ENCODE assay signal across 13 mouse cellular contexts in genomic region chr14:114857689-114858088, GRCm38 (mm10).
DNase-seq lines count a peak whose midpoint lies in the region; ATAC-seq and TF ChIP-seq lines count a peak whose summit lies in the region.
"Had no signal": no experiment of that assay in that cellular context is flagged by ENCODE, and none has a peak within 500 bp of the region (broad histone marks: within the 10 kb centered on the region; RNA-seq: fewer than 3 reads in every experiment).

No protein-coding gene starts in this region.

- H3K27ac ChIP-seq in hindbrain, embryonic 10.5 days = peak overlapping the region; percentile 85
- no peak overlapping the region for H3K27ac ChIP-seq in hindbrain, embryonic 14.5 days
- H3K27ac ChIP-seq in stomach, embryonic 15.5 days = no peak overlapping the region
- H3K27ac ChIP-seq in stomach, postnatal 0 days (replicated peaks) = no peak overlapping the region

- no peaks in the 10 kb centered on the region for H3K27me3 ChIP-seq in hindbrain, embryonic 10.5 days (ENCODE audit: insufficient read depth, poor library complexity, severe bottlenecking)
- no peaks in the 10 kb centered on the region for H3K27me3 ChIP-seq in hindbrain, embryonic 14.5 days (ENCODE audit: control insufficient read depth, insufficient read depth, low read length)
- H3K27me3 ChIP-seq in stomach, embryonic 15.5 days (replicated peaks) = no peaks in the 10 kb centered on the region
- no peaks in the 10 kb centered on the region for H3K27me3 ChIP-seq in stomach, postnatal 0 days (ENCODE audit: control insufficient read depth, insufficient read depth, low read length)
- H3K27me3 ChIP-seq: CH12.LX had no signal

- peak overlapping the region; percentile 13; the same call in 1 of the 2 replicates for H3K4me3 ChIP-seq in hindbrain, embryonic 10.5 days
- no peak overlapping the region for H3K4me3 ChIP-seq in hindbrain, embryonic 14.5 days (replicated peaks; ENCODE audit: low read length)
- no peak overlapping the region for H3K4me3 ChIP-seq in stomach, embryonic 15.5 days (replicated peaks)
- no peak overlapping the region for H3K4me3 ChIP-seq in stomach, postnatal 0 days (ENCODE audit: low read depth, low read length)
- H3K4me3 ChIP-seq: erythroblast, embryonic 14.5 days had no signal

- no peak overlapping the region for H3K4me2 ChIP-seq in hindbrain, embryonic 14.5 days (replicated peaks)
- no peak overlapping the region for H3K4me2 ChIP-seq in stomach, embryonic 15.5 days
- H3K4me2 ChIP-seq in stomach, postnatal 0 days (replicated peaks; ENCODE audit: low read depth) = no peak overlapping the region

- no peak overlapping the region for H3K9ac ChIP-seq in hindbrain, embryonic 14.5 days
- no peak overlapping the region for H3K9ac ChIP-seq in stomach, embryonic 15.5 days
- no peak overlapping the region for H3K9ac ChIP-seq in stomach, postnatal 0 days (ENCODE audit: low read length)

- ATAC-seq in hindbrain, embryonic 14.5 days (ENCODE audit: low FRiP score) = no peak
- peak; percentile 59; the same call in 1 of the 2 replicates for ATAC-seq in stomach, embryonic 15.5 days (ENCODE audit: insufficient read depth, low FRiP score, low read depth)
- ATAC-seq in stomach, postnatal 0 days (ENCODE audit: low FRiP score, low TSS enrichment) = no peak

- no peaks in the 10 kb centered on the region for H3K36me3 ChIP-seq in hindbrain, embryonic 10.5 days
- no peaks in the 10 kb centered on the region for H3K36me3 ChIP-seq in hindbrain, embryonic 14.5 days (replicated peaks; ENCODE audit: control insufficient read depth, insufficient read depth)
- no peaks in the 10 kb centered on the region for H3K36me3 ChIP-seq in stomach, embryonic 15.5 days
- H3K36me3 ChIP-seq in stomach, postnatal 0 days (ENCODE audit: control insufficient read depth, insufficient read depth, low read length) = no peaks in the 10 kb centered on the region

- peaks cover 37% of the 10 kb centered on the region for H3K4me1 ChIP-seq in hindbrain, embryonic 10.5 days (replicated peaks)
- peaks cover 8% of the 10 kb centered on the region; the same call in 1 of the 2 replicates for H3K4me1 ChIP-seq in hindbrain, embryonic 14.5 days (replicated peaks; ENCODE audit: control insufficient read depth, insufficient read depth, low read length)
- 0 out of 2 replicates have a peak, but pooled peaks cover 6% of the 10 kb centered on the region for H3K4me1 ChIP-seq in stomach, embryonic 15.5 days
- no peaks in the 10 kb centered on the region for H3K4me1 ChIP-seq in stomach, postnatal 0 days (replicated peaks; ENCODE audit: control insufficient read depth, insufficient read depth)

- TF ChIP-seq CTCF in stomach, postnatal 0 days (IDR thresholded peaks at IDR 0.05; ENCODE audit: low read depth) = no peak

- TF ChIP-seq EP300 in stomach, postnatal 0 days (optimal IDR thresholded peaks at IDR 0.05) = no peak

- WGBS in hindbrain, embryonic 10.5 days = 4% methylated on average over 7 of the region's 7 CpGs
- WGBS in hindbrain, embryonic 14.5 days = 3% methylated on average over 7 of the region's 7 CpGs
- 11% methylated on average over 7 of the region's 7 CpGs for WGBS in stomach, embryonic 15.5 days
- WGBS in stomach, postnatal 0 days = 12% methylated on average over 7 of the region's 7 CpGs

- H3K9me3 ChIP-seq in hindbrain, embryonic 10.5 days = no peaks in the 10 kb centered on the region
- no peaks in the 10 kb centered on the region for H3K9me3 ChIP-seq in hindbrain, embryonic 14.5 days (ENCODE audit: control insufficient read depth, low read length)
- no peaks in the 10 kb centered on the region for H3K9me3 ChIP-seq in stomach, embryonic 15.5 days
- no peaks in the 10 kb centered on the region for H3K9me3 ChIP-seq in stomach, postnatal 0 days (ENCODE audit: control insufficient read depth, low read length)

- peak; percentile 50 for DNase-seq in hindbrain, embryonic 10.5 days (ENCODE audit: low spot score)
- no peak for DNase-seq in hindbrain, embryonic 14.5 days (ENCODE audit: low spot score)
- DNase-seq in stomach, postnatal 0 days (ENCODE audit: low spot score) = no peak
- peak; percentile 24 for DNase-seq in liver
- DNase-seq in right cerebral cortex, adult 2 months (ENCODE audit: low spot score in 2 of 2) = no peak
- DNase-seq in adipocyte (ENCODE audit: low spot score) = no peak
- DNase-seq: cerebellum, postnatal 10 days; heart, postnatal 36 days; lung, postnatal 36 days; thymus, postnatal 36 days had no signal

Comparison
In these comparisons a context has a peak if more than half of its experiments do, and no peak if none do; other contexts are left out.
1. DNase-seq: peak in hindbrain, embryonic 10.5 days (single experiment) and liver (single experiment); none in hindbrain, embryonic 14.5 days (single experiment), stomach, postnatal 0 days (single experiment), right cerebral cortex, adult 2 months (0 of 2) and adipocyte (single experiment).